Mouse (Mus musculus) right cerebral cortex, postnatal 25 days (tissue): ENCODE results near the gene Atrnl1.

Experiments used
- DNase-seq: peaks from one replicate; pipeline ENCODE4 v3.0.0; 2022

Atrnl1 gene

DNA sequence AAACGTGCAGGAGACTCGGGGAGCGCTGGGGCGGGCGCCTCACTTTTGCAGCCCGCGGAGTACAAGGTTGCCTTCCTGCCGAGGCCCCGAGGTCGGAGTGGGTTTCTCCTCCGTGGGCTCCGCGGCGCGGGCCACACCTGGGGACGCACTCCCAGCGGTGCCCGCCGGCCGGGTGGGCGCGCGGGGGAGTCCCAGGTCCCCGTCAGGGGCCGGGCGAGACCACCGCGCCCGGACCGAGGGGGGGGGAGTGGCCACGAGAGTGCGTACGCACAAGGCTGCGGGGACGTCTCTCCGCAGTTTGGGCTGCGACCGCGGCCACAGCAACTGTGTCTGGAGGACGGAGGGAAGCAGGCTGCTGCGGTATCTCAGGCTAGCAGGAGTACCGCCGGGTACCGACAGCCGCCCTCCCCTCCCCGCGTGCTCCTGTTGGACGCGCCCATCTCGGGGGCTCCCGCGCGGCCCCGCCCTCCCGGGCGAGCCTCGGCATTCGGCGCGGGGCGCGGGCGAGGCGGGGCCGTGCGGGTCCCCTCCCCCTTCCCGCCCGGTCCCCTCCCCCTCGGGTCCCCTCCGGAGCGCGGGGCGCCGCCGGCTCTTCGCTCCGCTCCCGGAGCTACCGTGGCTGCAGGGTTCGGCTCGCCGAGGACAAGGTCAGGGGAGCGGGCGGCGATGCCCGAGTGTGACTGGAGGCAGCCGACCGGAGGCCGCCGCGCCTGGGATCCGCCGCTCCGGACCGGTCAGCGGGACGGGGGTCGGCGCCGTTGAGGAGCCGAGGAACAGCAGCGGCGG lies at the start of gene Atrnl1:
Atrnl1 (plus strand) TSS at position 559 of the 786 bp plus-strand sequence.
- peak; percentile 86 for DNase-seq

DNA sequence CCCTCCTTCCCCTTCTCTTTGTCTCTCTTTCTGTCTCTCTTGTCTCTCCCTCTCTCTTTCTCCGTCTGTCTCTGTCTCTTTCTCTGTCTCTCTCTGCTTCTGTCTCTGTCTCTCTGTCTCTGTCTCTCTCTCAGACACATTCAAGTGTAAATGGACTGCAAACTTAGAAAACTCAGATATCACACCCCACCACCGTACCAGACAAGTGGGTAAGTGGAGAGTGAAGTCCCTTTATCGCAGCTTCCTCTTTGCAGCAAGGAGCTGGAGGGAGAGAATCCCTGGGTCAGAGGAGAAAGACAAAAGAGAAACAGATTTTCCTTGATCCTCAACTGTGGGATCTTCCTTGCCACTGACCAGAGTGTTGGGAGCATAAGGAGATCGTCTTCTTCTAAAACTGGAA lies 49.3 kb upstream of the Atrnl1 start:
- no peak for DNase-seq

DNA sequence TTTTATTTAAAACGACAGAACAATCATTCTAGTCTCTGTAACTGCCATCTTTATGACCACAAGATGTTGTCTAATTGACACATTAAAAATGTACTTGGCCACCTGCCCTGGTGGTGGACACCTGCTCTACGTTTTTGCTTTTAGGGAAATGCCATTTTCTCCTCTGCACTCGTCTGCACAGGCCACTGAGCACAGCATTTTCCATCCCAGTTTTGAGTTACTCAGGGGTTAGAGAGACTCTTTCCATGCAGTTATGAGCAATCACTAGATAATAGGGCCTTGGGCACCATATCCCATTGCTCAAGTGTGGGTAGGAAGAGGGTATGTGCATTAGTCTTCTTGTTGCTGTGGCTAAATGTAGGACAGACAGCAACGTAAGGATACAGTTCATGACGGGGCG lies 41.8 kb upstream of the Atrnl1 start:
- DNase-seq = no peak

DNA sequence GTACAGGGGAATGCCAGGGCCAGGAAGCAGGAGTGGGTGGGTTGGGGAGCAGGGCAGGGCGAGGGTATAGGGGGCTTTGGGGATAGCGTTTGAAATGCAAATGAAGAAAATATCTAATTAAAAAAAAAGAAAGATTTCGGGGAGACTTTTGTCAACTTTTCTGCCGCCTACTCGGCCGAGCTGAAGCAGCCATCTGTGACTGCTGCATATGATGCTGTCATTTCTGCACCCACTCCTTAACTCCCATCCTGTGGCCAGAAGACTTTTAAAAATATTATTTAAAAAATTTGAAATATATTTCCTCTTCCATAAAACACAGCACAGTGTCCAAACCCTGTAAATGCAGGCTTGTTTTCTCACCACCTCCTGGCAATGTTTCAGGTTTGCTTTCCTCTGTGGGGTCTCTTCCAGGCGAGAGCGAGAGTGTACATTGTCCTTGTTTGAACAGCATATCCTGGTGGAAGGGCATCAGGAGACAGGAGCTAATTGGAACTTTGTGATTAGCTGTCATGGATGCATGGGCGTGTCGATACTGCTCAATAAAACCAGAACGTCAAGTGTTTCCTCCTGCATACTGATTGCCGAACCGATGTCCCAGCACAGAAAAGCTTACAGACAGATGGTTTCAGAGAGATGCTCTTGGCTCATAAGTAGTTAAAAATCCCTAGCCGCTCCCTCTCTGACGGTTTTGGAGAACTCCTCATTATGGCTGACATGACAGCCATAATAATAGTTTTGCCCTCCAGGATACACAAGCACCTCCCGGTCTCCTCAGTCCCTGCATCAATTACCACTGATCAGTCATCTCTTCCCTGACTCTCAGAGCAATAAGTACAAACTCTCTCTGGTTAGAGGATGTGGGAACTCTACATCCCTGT lies 38.2 kb upstream of the Atrnl1 start:
- peak; percentile 52 for DNase-seq

DNA sequence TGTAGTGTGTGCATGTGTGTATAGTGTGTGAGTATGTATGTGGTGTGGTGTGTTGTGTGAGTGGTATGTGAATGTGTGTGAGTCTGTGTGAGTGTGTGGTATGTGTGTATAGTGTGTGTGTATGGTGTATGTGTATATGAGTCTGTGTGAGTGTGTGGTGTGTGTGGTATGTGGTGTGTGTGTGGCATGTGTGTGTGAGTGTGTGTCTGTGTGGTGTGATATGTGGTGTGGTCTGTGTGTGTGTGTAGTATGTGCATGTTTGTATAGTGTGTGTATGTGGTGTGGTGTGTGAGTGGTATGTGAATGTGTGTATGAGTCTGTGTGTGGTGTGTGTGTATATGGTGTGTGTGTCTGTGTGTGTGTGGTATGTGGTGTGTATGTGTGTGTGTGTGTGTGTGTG lies 37.4 kb upstream of the Atrnl1 start:
- no peak for DNase-seq

DNA sequence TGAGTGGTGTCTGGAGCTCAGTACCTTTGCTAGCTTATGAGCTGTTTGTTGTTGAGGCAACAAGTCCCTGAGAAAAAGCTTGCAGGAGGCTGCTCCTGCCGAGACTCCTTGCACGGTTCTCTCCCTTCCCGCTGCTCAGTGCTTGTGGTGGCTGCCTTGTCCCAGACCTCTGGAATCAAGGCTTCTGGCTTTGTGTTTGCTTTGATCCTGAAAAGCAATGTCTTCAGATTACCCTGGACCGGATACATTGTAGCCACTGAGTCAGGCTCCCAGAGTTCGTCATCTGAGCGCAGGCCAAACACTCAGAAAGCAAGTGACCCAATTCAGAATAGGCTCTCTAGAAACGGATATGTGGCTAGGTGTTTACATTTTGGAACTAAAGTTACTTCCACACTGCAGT lies 35.8 kb upstream of the Atrnl1 start:
- DNase-seq = no peak

DNA sequence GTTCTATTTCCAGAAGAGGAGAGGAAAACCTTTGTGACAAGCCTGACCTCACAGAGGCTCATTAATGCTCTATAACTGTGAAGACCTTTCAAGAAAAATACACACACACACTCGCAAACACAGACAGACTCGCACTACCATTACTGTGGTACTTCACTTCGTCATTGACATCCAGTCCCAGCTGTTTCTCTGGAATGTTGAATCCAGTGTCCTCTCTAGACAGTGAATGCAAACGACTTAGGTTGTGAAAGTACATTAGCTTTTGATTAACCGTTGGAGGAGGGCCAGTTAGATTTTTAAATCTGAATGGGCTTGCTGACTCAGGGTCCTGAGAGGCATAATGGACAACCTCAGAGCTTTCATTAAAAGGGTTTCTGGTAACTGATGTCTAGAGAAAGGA lies 34.0 kb upstream of the Atrnl1 start:
- no peak for DNase-seq

DNA sequence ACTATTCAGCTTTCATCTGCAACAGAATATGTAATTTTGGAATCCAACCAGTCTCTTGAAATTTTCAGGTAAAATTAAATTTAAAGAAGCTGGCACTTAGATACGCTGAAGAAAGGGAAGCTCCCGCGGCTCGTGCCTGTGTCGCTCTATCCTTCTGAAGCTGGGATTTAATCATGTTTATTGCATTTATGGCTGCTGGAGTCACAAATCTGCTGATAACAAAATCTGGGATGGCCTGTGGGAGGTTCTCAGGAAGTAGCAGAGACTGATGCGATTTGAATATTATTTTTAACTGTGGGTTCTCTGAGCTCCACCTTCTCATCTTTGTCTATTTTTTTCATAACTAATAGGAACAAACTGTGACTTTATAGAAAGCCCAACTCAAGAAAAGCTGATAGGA lies 33.6 kb upstream of the Atrnl1 start:
- DNase-seq = no peak

DNA sequence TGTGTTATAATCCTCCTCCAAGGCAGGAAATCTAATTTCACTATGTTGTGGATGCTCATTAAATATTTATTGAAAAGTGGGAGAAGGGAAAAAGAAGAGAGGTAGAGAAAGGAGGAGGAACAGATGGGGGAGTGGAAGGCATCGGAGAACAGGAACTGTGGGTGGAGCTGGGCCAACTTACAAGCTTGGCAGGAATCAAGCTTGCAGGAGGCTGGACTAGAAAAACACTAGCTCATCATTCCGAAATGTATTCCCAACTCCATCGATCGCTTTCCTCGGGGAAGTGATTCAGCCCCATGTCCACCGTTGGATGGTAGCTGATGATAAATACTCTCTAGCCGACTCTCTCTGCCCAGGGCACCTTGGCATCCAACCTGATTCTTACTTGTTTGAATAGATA lies 29.9 kb upstream of the Atrnl1 start:
- peak; percentile 54 for DNase-seq

DNA sequence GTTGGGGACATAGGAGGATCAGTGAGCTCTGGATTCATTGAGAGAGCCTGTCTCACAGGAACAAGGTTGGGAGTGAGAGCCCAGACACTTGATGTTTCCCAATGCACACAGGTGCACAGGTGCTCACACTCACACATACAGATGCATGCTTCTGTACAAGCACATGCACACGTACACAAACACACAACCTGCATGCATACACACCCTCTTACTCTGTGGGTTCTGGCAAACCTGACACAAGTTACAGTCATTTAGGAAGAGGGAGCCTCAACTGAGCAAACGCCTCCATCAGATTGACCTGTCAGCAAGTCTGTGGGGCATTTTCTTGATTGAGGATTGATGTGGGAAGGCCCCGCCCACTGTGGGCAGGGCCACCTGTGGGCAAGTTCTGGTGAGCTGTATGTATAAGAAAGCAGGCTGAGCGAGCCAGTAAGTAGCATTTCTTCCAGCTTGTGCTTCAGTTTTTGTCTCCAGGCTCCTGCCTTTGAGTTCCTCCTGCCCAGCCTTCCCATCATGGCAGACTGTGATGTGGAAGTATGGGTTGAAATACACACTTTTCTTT lies 25.5 kb upstream of the Atrnl1 start:
- DNase-seq = no peak

DNA sequence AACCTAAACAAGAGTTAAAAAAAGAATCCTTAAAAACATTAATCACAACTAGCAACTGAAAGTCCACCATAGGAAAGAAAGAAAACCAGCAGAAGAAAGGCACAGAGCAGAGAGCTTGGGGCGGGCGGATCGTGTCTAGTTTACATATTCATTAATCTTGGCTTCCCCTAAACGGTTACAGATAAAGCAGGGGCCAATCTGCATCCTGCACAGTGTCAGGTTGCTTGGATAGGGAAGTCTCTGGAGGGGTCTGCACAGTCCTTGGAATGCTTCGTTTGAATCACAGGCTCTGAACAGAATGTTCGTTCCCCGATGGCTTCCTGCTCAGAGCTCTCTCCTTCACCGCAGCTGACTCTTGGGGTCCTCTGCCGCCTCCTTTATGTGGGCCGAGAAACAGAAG lies 24.7 kb upstream of the Atrnl1 start:
- DNase-seq = no peak

DNA sequence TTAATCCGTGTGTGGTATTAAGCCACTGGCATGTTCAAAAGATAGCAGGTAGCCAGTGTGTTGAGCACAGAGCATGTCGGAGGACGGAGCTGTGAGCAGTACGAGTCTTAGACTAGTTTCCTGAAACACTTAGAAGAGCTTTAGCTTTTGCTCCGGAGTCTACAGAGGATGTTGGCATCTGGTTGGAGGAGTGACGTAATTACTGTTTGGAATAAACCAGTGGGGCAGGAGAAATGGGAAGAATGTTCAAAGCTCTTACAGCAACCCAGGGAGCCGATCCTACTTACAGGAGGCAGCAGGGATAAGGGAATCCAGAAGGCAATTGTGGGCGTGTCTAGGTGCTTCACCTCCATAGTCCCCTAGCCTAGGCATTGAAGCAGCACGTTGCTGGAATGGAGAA lies 21.3 kb upstream of the Atrnl1 start:
- no peak for DNase-seq

DNA sequence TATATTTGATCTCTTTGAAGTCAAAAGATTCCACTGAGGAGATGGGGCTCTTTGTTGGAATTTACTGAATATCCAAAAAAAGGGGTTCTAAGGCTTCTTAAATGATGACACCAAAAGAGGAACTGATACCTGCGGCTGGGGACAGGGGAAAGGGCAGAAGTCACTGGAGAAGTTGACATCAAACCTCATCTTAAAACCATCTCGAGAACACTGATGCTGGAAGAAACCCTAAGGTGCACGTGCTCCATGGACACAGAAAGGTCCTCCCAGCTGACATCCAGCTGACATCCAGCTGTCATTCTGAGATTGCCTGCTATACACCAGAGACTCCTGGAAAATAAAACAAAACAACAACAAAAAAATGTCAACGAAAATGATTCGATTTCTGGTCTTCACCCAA lies 19.9 kb upstream of the Atrnl1 start:
- DNase-seq = no peak

DNA sequence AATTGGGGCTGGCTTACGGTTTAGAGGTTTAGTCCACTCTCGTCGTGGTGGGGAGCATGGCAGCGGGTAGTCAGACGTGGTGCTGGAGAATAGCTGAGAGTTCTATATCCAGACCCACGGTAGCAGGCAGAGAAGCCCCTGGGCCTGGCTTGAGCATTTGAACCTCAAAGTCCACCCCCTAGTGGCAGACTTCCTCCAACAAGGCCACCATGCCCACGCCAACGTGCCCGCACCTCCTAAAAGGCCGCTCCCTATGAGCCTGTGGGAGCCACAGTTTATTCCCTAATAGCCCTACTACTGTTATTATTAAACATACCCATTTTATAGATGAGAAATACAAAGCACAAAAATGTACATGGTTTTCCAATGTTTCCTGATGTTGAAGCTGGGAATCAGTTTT lies 19.2 kb upstream of the Atrnl1 start:
- DNase-seq = no peak

DNA sequence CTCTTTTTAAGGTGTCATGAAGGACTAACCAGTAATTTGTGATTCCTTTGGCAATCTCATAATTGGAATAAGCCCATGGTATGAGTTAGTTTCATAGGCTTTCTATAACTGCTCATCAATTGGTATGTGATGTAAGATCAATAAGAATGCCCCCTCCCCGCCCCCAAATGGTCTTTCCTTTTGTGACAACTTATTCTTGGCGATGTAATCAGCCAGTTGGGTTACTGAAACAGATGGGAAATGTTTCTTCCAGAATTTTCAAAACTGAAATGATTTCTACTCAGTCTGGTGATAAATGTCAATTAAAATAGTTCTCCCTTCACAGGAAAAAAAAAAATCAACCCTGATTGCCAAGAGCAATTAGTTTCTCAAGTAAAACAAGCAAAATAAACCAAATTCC lies 18.5 kb upstream of the Atrnl1 start:
- DNase-seq = no peak

DNA sequence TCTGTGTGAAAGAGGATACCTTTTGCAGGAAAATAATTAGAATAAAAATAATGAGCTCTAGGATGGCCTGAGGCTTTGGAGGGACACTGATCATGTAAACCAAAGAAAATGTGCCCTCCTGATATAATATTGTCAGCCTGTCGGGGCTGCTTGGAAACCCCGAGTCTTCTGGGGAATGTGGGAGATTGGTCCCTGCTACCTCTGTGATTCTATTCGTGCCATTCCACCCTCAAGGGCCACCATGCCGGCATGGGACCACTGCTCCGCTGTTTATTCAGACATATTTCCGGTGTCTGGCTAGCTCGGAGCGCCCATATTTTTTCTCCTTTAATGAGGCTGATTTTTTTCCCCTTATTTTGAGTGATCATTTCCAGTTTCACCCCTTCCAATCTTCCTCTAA lies 11.7 kb upstream of the Atrnl1 start:
- no peak for DNase-seq

DNA sequence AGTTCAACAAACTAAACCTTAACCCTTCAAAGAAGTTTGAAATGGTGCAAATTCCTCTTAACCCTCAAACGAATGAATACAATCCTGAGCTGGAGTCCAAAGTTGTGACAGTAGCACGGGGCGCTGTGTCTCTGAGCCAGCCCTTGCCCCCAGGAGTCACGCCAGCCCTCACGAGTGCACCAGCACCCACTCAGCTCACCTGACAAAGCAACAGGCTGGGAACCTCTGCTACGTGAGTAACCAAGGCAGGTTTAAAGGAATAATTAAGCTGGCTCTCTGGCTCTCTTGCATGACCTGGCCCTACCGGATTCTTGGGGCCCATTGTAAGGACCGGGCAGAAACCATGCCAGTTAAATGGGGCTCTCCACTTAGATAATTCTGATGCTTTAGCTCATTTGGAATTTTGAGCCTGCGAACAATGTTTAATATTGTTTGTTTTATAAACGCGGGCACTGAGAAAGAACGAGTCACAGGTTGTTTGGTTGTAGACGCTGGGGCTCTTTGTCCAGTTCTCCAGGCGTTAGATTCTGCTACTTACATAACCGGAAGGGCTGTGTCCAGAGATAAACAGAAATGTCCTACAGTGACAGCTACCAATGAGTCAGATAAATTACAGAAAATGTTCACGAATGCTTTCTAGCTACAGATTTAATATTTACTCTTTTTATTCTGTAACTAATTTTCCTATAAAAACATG lies 10.5 kb upstream of the Atrnl1 start:
- no peak for DNase-seq

DNA sequence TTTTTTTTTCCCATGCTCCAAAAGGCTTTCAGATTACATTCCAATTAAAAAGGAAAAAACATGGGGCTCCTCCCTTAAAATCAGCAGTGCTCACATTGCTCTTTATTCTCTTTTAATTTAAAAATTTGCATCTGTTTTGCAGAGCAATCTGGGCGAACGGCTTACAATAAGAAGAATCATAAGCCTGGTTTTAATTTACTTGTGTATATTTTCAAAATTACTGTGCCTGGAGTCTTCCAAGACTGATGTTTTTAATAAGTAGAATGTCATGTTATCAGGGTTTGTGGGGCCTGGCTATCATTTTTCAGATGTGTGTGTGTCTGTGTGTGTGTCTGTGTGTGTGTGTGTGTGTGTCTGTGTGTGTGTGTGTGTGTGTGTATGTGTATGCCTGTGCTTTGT lies 9.9 kb upstream of the Atrnl1 start:
- no peak for DNase-seq

DNA sequence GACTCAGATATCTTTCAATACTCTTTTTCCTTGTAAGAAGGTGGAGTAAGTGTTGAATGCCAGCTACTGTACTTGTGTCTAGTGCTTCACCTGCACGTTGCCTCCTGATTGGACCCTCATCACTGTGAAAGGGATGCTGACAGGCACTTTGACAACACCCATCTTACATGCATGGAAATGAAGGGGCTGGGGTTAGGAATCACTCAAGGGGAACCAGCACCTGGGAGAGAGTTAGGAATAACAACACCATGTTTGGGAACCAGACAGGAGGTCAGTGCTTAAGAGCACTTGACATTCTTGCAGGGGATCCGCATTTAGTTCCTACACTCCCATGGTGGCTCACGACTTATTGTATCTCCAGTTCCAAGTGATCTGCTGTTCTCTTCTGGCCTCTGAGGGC lies 7.2 kb upstream of the Atrnl1 start:
- DNase-seq = no peak

DNA sequence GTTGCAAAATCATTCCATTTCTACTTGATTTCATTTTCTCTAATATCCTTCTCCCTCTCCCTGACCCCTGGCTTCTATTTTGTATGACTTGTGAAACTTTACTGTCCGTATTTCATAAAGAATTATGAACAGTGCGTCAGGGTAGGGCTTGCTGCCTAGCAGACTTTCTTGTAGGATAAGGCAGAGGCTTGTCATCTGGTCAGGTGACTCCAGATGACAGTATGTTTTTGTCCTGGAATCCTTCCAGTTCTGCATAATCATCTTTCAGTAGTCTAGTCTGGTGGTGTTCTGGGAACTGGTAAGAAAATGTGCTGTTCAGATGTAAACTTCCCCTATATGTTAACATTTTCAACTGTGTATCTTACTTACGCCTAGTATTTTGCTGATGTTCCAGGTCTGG lies 4.9 kb upstream of the Atrnl1 start:
- DNase-seq = no peak

DNA sequence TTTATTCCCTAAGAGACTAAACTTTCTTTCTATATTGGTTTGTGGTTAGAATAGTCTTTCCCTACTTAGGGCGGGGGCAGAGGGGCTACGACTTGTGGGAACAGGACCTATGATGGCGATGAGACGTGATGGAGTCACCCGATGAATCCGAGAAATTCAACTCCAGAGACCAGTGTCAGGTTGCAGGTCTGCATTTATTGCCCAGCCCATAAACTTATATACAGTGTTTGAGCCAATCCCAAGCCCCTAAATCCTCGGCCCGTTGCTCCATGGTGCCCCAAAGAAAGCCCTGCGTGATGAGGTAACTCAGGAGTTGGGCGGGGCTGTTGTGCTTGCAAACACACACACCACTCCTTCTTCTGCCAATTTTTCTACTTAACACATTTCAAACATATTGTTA lies 4.5 kb upstream of the Atrnl1 start:
- no peak for DNase-seq

DNA sequence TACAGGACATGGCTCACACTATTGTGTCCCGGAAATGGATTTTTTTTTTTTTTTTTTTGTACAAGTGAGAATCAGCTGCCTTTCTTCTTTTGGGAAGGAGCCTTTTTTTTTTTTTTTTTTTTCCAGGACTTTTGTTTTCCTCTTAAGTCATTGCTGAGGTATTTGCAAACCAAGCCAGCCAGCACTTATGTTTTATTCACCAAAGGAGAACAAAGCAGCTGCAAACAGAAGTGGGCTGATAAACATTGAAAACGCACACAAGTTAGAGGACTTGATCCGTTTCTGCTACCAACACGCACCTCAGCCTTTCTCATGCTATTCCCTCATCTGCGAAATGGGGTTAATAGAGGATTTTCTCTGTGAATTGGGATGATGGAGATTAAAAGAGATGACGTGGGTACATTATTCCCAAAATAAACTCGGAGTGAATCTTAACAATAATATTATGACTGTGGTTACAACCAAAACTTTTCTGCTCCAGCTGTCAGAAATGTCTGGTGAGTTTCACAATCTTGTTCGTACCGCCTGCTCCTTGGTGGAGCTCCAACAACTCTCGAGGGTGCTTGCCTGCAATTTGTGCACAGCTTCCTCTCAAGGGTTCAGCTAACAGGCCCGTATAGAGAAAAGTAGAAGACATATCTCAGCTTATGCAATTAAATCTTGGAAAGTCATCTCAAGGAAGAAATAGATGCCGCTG lies 1.3 kb upstream of the Atrnl1 start:
- no peak for DNase-seq

DNA sequence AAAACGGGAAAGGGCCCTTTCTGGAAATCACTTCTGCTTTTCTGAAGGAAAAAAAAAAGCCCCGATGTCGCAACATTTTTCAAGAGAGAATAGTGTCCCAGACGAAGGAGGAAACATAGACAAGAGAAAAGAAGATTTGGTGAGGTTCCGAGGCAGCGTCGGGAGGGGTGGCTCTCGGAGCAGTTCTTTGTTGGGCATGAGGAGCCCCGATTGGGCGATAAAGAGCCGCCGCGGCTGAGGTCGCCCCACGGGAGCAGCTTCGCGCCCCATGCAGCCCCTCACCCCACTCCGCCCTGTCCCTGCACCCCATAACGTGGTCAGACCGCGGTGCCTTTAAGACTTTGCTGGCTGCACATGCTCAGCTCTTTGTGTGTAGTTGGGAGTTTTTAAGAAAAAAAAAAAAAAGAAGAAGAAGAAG lies 767 bp upstream of the Atrnl1 start:
- DNase-seq = no peak
